Mouse (Mus musculus): ENCODE measurements at regions not wholly inside any gene's neighbourhood (a gene's known extent, or its start where the extent isn't known, plus 50 kb on each side); places are given as distances from the start of the nearest gene placed in this dataset.

- TF ChIP-seq CTCF (IDR thresholded peaks at IDR 0.05; ENCODE audit: borderline replicate concordance, insufficient read depth, low read length), result no peak
- TF ChIP-seq POLR2A (IDR thresholded peaks at IDR 0.05; ENCODE audit: low read depth, low read length), result no peak
Measured at GRCm38 (mm10) chr15:27412761-27413160, 53.7 kb upstream of the Ank start.

GRCm38 (mm10) chr15:27413486-27413885, 53.0 kb upstream of the Ank start:
- peaks cover 16% of the 10 kb centered on the region for H3K4me1 ChIP-seq (ENCODE audit: control insufficient read depth, insufficient read depth, low read length)
- TF ChIP-seq POLR2A (IDR thresholded peaks at IDR 0.05; ENCODE audit: low read depth, low read length), result no peak
- TF ChIP-seq CTCF (IDR thresholded peaks at IDR 0.05; ENCODE audit: borderline replicate concordance, insufficient read depth, low read length), result no peak

More at GRCm38 (mm10) chr15:27412761-27413160, 53.7 kb upstream of the Ank start:
- Histone ChIP-seq H3K27ac (ENCODE audit: insufficient read depth, low read length) (no peak overlapping the region), H3K4me3 (ENCODE audit: insufficient read depth, low read length) (no peak overlapping the region), H3K4me1 (ENCODE audit: control insufficient read depth, insufficient read depth, low read length) (peaks cover 14% of the 10 kb centered on the region)

DNA sequence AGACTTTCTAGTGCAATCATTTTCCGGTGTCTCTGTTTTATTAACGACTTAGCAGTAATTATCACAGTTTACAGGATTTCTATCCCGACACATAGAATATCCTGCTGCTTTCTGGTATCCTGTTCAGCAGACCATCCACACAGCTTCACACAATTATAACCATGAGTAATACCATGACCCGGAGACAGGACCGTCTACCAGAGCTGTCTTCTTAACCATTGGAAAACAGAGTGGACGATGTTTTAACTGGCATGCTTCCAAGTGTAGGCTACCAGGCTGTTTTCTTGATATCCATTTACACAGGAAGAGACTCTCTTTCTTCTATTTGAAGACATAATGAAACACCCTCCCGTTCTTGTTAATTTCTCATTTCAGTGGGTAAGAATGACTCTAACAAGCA, 51.7 kb upstream of the Ank start:
- no peak overlapping the region for H3K4me3 ChIP-seq (ENCODE audit: insufficient read depth, low read length)
- peaks cover 22% of the 10 kb centered on the region for H3K4me1 ChIP-seq (ENCODE audit: control insufficient read depth, insufficient read depth, low read length)
- no peak overlapping the region for H3K27ac ChIP-seq (ENCODE audit: insufficient read depth, low read length)
- TF ChIP-seq CTCF (IDR thresholded peaks at IDR 0.05; ENCODE audit: borderline replicate concordance, insufficient read depth, low read length) (no peak), POLR2A (IDR thresholded peaks at IDR 0.05; ENCODE audit: low read depth, low read length) (no peak)

More at GRCm38 (mm10) chr15:27413486-27413885, 53.0 kb upstream of the Ank start:
- Histone ChIP-seq H3K4me3 (ENCODE audit: insufficient read depth, low read length) (no peak overlapping the region), H3K27ac (ENCODE audit: insufficient read depth, low read length) (no peak overlapping the region)

All from embryonic fibroblast, embryonic 13.5 days (primary cell).